Mouse (Mus musculus): ENCODE measurements at regions not wholly inside any gene's neighbourhood (a gene's known extent, or its start where the extent isn't known, plus 50 kb on each side); places are given as distances from the start of the nearest gene placed in this dataset.

DNA sequence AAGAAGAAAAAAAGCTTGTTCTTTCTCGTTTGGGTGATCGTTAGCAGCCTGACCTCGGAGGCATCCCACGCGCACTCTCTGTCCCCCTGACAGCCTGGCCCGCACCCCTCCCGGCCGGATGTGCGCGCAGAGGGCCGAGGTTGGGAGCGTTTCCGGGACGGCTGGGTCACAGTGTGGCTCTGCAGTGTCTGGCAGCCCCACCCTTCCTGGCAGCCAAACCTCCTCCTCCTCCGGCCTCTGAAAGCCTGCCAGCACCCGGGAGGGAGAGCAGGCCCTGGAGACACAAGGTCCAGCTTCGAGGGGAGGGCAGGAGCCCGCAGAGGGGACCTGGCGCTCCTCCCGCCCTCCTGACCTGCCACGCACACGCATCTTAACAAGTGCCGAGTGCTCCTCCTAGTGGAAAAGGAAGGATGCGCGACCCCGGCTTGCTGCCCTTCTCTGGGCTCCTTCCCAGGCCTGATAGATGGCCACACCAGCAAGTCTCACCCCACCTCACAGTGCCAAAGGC lies 79.3 kb downstream of the Cpn2 start:
- peak; percentile 25; the same call in 1 of the 2 replicates for TF ChIP-seq POLR2A (IDR thresholded peaks at IDR 0.05; ENCODE audit: borderline replicate concordance, control insufficient read depth, low read depth, low read length)
- TF ChIP-seq CTCF (IDR thresholded peaks at IDR 0.05; ENCODE audit: control insufficient read depth, insufficient read depth, low read length) = peak; percentile 67
